Mouse (Mus musculus) heart, adult 11 months (tissue): ENCODE data around the gene Tmem204.

Experiments
- DNase-seq: peaks from one replicate; pipeline ENCODE4 v3.0.0; 2022

Tmem204 gene

DNA sequence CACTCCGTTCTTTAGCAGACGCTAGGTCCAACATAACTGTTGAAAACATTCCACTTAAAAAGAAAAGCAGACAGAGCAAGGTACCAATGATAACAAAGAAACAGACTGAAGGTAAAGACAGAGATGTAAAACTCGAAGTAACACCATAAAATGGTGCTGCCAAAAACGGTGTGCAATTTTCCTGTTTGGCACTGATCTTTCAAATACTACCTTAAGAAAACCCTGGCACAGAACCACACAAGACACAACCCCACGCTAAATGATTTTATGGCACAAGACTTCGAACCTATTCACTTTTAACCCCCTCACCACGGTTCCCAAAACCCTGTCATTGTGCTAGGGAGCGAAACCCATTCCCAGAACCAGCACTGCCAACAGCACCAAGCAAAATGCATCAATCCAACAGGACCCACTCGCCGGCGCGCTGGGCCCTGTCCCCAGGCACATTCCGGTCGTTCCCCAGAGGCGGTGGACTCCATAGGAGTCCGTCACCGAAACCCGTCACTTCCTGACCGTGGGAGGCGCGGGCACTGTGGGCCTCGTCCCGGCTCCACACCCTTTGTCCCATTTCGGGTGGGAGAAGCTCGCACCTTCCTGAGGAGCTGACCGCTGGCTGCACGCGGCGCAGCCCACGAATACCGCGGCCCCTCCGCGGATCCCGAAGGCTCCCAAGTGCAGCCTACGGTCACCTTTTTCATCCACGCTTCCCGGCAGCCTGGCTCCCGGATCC lies 68.4 kb downstream of the Tmem204 start:
- peak; percentile 96 for DNase-seq

DNA sequence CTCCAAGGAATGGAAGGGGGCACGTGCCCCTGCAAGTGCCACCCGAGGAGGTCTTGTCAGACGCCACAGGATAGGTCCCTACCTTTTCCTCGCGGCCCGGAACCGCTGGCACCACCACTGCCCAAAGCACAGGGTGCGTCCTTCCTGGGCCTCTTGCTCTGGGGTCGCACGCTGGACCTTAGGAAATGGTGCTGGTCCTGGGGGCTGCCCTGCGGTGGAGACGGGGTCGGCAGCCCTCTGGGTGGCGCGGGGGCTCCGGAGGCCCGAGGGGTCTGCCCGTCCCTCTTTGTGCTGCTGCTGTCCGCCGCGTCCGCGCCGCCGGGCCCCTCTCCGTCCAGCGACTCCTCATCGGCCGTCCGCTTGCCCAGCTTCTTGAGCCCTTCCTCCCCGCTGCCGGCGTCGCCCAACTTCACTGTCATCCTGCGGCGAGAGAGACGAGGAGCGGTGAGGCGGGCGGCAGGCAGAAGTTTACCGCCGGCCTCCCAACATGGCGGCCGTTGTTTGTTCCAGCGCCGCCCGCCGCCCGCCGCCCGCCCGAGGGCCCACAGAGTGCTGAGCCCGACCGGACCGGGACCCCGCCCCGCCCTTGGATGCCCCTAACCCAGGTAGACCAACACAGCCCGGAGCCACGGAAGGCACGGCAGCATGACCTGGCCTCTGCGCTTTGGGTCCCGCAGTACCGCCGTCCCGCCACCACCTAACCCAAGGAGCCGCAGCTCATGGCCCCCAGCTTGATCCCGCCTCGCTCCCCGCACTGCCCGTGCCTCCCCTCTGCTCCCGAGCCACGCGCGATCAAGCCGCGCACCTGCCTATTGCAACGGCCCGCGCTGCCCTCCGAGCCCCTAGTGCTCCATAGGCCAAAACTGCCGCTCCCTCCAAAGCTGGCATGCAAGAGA lies 69.5 kb downstream of the Tmem204 start:
- peak; percentile 95 for DNase-seq
